Mouse (Mus musculus) limb, embryonic 10.5 days (tissue): ENCODE measurements around the gene Dlgap1. TPM values are rescaled to one million over a fixed set of nuclear protein-coding genes. Genes with fewer than 3 reads are reported as not detected.

Source experiments
- DNase-seq: peaks from one replicate; pipeline ENCODE4 v3.0.0-alpha.2; 2017; ENCODE audit warnings: low spot score
- H3K27ac ChIP-seq: fragments of 300-500 bp; sonication (generic); 2 replicates; pipeline ENCODE4 v1.5.1; 2016; ENCODE audit warnings: mild to moderate bottlenecking
- H3K27me3 ChIP-seq: fragments of 300-500 bp; sonication (generic); 2 replicates; pipeline ENCODE4 v1.6.1; 2016; ENCODE audit warnings: low read depth, mild to moderate bottlenecking; ENCODE audit not compliant: poor library complexity, severe bottlenecking
- H3K36me3 ChIP-seq: fragments of 300-500 bp; sonication (generic); 2 replicates; pipeline ENCODE4 v1.6.1; 2016; ENCODE audit warnings: mild to moderate bottlenecking, moderate library complexity
- H3K4me1 ChIP-seq: fragments of 300-500 bp; sonication (generic); 2 replicates; pipeline ENCODE4 v1.6.1; 2016
- H3K4me3 ChIP-seq: fragments of 300-500 bp; sonication (generic); 2 replicates; pipeline ENCODE4 v1.5.1; 2016; ENCODE audit warnings: mild to moderate bottlenecking, moderate library complexity
- H3K9me3 ChIP-seq: fragments of 300-500 bp; sonication (generic); replicated peaks from 2 replicates; pipeline ENCODE4 v1.6.1; 2016; ENCODE audit warnings: mild to moderate bottlenecking
- WGBS: fragments of 180-500 bp; shearing (Covaris S2); methylation state at CpG from one replicate; pipeline ENCODE4 v1.1.7; 2016; 5-methylcytosine and 5-hydroxymethylcytosine counted together
- polyA plus RNA-seq: library from polyadenylated mRNA; unstranded; fragments of >200 nt; fragmentation: Nextera tagmentation; extraction: Ambion mirVana; gene quantifications from 2 replicates; pipeline ENCODE4 v1.2.1, GENCODE M21; 2016

Gene Dlgap1
- polyA plus RNA-seq, 1 experiment from 2014 or later, result 1.1 TPM

DNA sequence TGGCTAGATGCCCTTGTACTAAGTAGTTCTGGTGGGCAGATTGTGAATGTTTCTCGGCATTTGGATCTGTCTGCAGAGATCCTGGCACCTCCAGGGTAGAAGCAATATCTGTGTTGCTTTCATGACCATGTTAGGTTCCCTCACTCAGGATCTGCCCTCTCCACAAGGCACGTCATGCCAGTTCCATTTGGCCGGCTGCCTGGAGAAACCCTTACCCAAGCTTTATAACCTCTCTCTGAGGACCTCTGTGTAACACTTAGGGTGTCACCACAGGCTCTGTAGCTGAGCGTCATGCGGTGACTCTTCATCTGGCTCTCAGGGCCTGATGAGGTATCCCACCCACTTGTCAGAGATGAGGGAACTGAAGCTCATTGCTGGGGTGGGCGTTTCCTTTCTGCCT is 353.1 kb downstream of the Dlgap1 start:
- H3K36me3 ChIP-seq, result no peaks in the 10 kb centered on the region
- no peak overlapping the region for H3K27ac ChIP-seq
- H3K4me1 ChIP-seq, result no peaks in the 10 kb centered on the region
- no peaks in the 10 kb centered on the region for H3K9me3 ChIP-seq
- WGBS, result 81% methylated on average over 6 of the region's 6 CpGs
- DNase-seq, result no peak
- no peak overlapping the region for H3K4me3 ChIP-seq
- H3K27me3 ChIP-seq, result no peaks in the 10 kb centered on the region

DNA sequence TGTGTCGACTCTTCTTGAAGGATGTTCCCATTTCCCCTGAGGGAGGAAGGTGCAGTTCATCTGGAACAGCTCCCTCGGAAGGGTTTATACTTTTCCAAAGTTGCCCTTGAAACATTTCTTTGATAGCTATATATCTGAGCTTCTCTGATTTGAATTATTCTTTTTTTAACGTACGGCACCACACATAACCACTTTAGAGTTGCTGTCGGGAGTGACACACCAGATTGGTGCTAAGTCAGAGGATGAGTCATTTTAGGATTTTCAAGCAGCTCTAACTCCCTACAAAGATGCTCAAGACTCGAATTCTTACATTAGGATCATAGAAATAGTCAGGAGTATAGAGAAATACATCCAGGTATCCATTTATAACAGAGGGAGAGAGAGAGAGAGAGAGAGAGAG is 364.6 kb downstream of the Dlgap1 start:
- 87% methylated on average over 6 of the region's 6 CpGs for WGBS
- Histone ChIP-seq H3K4me3 (no peak overlapping the region), H3K4me1 (peaks cover 16% of the 10 kb centered on the region), H3K27me3 (no peaks in the 10 kb centered on the region), H3K36me3 (no peaks in the 10 kb centered on the region), H3K27ac (no peak overlapping the region), H3K9me3 (no peaks in the 10 kb centered on the region)
- no peak for DNase-seq

DNA sequence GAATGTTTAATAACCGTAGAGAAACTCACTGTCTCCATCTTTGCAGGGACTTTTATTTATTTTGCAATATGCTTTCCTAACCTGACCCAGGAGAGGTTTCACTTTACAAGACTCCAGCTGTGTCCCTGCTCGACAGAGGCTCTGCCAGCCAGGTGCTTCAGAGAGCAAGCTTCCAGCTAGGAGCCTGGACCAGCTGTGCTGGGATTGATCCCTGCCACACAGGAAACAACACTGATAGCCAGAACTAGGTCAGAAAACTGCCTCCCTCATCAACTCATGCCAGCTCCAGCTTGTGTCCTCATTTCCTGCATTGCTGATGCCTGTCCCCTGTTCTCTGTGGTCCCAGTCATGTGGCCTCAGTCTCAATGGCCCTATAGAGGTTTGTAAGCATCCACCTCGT is 365.3 kb downstream of the Dlgap1 start:
- Histone ChIP-seq H3K4me1 (peaks cover 16% of the 10 kb centered on the region), H3K9me3 (no peaks in the 10 kb centered on the region), H3K4me3 (no peak overlapping the region), H3K27ac (no peak overlapping the region), H3K27me3 (no peaks in the 10 kb centered on the region), H3K36me3 (no peaks in the 10 kb centered on the region)
- no peak for DNase-seq
- WGBS, result 56% methylated on average over 3 of the region's 3 CpGs

DNA sequence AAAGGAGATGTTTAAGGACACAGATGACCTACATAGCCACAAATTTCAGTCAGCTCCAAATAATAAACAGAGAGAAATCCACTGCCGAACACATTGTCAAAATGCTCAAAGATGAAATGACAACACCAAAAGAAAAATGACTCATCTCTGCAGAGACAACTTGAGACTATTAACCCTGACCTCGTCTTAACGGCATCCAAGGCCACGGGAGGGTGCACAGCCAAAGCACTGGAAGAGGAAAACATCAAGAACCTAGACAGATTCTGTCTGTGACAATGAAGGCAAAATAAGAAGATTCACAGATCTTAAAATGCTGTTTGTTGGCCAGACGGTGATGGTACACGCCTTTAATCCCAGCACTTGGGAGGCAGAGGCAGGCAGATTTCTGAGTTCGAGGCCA is 370.9 kb downstream of the Dlgap1 start:
- Histone ChIP-seq H3K4me3 (no peak overlapping the region), H3K27ac (no peak overlapping the region), H3K9me3 (no peaks in the 10 kb centered on the region), H3K4me1 (no peaks in the 10 kb centered on the region; the same call in 1 of the 2 replicates), H3K27me3 (no peaks in the 10 kb centered on the region), H3K36me3 (no peaks in the 10 kb centered on the region)
- no peak for DNase-seq
- 84% methylated on average over 7 of the region's 7 CpGs for WGBS

DNA sequence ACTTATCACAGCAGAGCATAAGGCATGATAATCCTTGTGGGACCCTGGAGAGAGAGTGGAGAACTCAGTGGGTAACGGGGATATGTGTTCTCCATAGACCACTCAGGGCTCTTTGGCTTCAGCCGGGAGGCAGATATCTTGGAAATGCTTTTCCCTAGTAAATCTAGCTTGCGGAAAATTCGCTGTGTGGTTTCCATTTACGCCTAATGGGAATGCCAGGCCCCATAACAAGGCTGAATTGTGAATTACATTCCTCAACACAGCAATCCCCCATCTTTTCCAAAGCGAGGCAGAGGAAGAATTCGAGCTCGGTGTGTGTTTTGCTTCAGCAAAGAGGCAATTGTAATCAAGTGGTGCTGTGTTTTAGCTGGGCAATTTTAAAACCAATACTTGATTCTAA is 372.4 kb downstream of the Dlgap1 start:
- no peaks in the 10 kb centered on the region for H3K4me1 ChIP-seq
- DNase-seq, result no peak

DNA sequence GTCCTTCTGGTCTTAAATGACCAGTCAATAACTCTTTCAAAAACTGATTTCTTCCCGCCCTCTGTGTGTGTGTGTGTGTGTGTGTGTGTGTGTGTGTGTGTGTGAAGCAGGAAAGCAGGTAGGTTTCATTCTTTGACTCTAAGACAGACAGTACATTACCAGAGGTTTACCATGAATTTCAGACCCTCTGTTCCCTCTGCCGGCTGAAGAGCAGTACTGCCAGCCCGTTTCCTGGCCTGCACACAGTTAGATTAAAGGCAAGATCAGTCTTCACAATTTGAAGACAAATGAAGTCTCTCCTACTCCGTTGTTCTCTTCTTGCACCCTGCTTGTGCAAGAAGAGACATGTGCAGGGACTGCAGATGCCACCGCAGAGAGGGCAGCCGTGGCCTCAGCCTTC is 373.0 kb downstream of the Dlgap1 start:
- DNase-seq, result no peak
- Histone ChIP-seq H3K27ac (peak overlapping the region; percentile 7; the same call in 1 of the 2 replicates), H3K27me3 (no peaks in the 10 kb centered on the region), H3K9me3 (no peaks in the 10 kb centered on the region), H3K4me3 (no peak overlapping the region), H3K36me3 (no peaks in the 10 kb centered on the region), H3K4me1 (no peaks in the 10 kb centered on the region)
- WGBS, result 73% methylated on average over 6 of the region's 6 CpGs

More for the DNA sequence above, 372.4 kb downstream of the Dlgap1 start:
- H3K27me3 ChIP-seq, result no peaks in the 10 kb centered on the region
- H3K9me3 ChIP-seq, result no peaks in the 10 kb centered on the region
- WGBS, result 82% methylated on average over 8 of the region's 8 CpGs
- H3K27ac ChIP-seq, result no peak overlapping the region
- H3K36me3 ChIP-seq, result no peaks in the 10 kb centered on the region
- H3K4me3 ChIP-seq, result no peak overlapping the region

DNA sequence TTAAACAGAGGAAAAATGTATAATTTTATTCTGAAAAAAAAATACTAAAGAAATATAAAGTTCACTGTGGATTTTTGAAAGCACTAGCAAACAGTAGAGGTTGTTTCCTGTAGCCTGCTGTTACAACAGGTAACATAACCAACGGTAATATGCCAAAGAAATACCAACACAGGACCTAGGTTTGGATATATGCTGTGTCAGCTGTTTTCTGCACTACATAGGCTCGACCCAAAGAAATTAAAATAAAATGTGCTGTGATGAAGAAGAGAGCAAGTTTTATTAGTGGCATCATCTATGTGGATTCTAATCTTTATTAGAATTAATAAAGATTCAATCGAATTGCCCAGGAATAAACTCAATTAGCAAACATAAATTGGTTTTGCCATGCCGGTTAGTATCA is 378.5 kb downstream of the Dlgap1 start:
- 90% methylated on average over 4 of the region's 4 CpGs for WGBS
- no peaks in the 10 kb centered on the region for H3K4me1 ChIP-seq
- no peaks in the 10 kb centered on the region for H3K36me3 ChIP-seq
- no peaks in the 10 kb centered on the region for H3K9me3 ChIP-seq
- H3K27ac ChIP-seq, result no peak overlapping the region
- no peak for DNase-seq
- H3K27me3 ChIP-seq, result no peaks in the 10 kb centered on the region
- H3K4me3 ChIP-seq, result no peak overlapping the region

DNA sequence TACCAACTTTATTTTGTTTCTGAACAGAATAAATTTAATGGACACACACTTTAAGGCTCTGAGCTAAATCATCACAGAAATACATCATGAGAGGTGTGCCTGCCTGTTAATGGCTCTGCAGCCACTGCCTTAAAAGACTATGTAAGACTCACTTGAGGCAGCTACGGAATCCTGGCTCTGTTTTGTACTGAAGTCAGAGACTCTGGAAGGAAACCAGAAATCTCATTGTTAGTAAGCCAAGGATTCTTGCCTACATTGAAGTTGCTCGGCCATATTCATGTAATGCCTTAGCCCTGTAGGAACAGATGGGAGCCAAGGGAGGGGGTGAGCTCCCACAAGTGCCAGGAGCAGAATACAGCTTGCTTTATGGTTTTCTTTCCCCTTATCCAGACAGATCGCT is 394.7 kb downstream of the Dlgap1 start:
- Histone ChIP-seq H3K4me3 (no peak overlapping the region), H3K27ac (no peak overlapping the region), H3K9me3 (no peaks in the 10 kb centered on the region), H3K4me1 (peaks cover 16% of the 10 kb centered on the region), H3K27me3 (0 out of 2 replicates have a peak, but pooled peaks cover 4% of the 10 kb centered on the region), H3K36me3 (no peaks in the 10 kb centered on the region)
- 70% methylated on average over 3 of the region's 3 CpGs for WGBS
- no peak for DNase-seq

DNA sequence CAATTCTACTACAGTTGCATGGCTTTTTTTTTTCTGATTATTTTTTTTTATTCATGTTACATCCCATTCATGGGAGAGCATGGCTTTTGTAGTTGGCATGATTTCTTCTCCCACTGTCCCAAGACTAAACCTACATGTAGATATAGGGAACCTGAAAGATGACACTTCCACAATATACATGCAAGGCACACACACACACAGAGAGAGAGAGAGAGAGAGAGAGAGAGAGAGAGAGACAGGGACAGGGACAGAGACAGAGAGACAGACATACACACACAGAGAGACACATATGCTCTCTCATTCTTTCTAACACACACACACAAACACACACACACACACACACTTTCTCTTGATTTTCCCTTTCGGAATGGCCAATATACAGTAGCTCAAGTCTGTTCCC is 395.1 kb downstream of the Dlgap1 start:
- no peaks in the 10 kb centered on the region for H3K9me3 ChIP-seq
- no peak overlapping the region for H3K27ac ChIP-seq
- peaks cover 16% of the 10 kb centered on the region for H3K4me1 ChIP-seq
- H3K4me3 ChIP-seq, result no peak overlapping the region
- DNase-seq, result no peak
- no peaks in the 10 kb centered on the region for H3K36me3 ChIP-seq
- WGBS, result 96% methylated on average over 1 of the region's 1 CpGs
- 0 out of 2 replicates have a peak, but pooled peaks cover 4% of the 10 kb centered on the region for H3K27me3 ChIP-seq

DNA sequence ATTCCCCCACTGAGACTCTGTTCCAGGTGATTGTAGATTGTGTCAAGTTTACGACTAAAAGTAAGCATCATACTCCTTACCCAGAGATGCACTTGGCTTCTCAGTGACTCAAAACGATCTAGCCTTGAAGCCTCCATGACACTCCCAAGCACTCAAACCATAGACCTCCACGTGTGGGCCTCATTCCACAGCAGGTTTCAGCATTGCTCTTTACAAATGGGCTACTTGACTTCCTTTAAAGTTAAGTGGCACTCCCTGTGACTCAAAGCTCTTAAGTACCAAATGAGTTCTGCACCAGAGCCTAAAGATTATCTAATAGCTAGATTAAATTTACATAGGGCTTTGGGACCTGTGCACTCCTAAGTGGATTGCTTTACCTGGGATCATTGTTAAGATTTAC is 400.3 kb downstream of the Dlgap1 start:
- Histone ChIP-seq H3K27me3 (0 out of 2 replicates have a peak, but pooled peaks cover 8% of the 10 kb centered on the region), H3K4me3 (no peak overlapping the region), H3K9me3 (no peaks in the 10 kb centered on the region), H3K27ac (no peak overlapping the region), H3K4me1 (peaks cover 12% of the 10 kb centered on the region), H3K36me3 (no peaks in the 10 kb centered on the region)
- WGBS, result 78% methylated on average over 3 of the region's 3 CpGs
- no peak for DNase-seq

DNA sequence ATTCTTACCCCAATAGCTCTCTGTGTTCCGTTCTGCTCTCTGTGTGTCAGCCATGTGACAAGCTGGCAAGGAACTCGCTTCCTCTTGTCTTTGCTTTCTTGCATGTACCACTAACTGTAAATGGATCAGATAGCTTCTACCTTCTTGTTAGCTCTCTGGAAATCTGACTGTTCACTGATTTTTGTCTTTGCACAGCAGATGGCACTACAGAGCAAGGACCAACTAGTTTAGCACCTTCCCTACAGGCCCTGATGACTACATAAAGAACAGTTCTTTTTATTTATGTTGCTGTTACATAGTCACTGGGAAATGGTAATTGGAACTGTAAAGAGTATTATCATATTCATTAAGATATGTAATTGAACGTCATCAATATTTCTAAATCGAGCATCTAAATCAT is 408.1 kb downstream of the Dlgap1 start:
- Histone ChIP-seq H3K4me1 (no peaks in the 10 kb centered on the region), H3K27me3 (no peaks in the 10 kb centered on the region), H3K36me3 (no peaks in the 10 kb centered on the region), H3K4me3 (no peak overlapping the region), H3K9me3 (no peaks in the 10 kb centered on the region), H3K27ac (no peak overlapping the region)
- WGBS, result 78% methylated on average over 4 of the region's 4 CpGs
- DNase-seq, result no peak

DNA sequence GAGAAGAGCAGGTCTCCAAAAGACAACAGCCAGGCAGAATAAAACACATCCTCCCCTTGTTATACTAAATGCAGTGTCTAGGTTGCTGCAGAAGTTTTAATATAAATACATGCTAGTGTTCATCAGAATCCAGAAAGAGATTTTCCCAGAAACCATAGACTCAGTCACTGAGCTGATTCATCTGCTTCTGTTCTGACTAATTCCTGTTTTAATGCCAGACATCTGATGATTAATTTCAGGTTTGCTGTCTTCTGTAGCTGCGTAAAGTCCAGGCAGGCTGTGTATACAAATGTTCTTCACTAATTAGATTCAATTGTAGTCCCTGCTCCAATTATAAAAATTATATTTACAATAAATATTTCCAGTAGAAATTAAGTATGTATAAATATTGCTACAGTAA is 419.6 kb downstream of the Dlgap1 start:
- DNase-seq, result no peak
- no peaks in the 10 kb centered on the region for H3K4me1 ChIP-seq
- no peaks in the 10 kb centered on the region for H3K27me3 ChIP-seq
- no peak overlapping the region for H3K4me3 ChIP-seq
- no peak overlapping the region for H3K27ac ChIP-seq
- H3K9me3 ChIP-seq, result no peaks in the 10 kb centered on the region
- H3K36me3 ChIP-seq, result no peaks in the 10 kb centered on the region
- 92% methylated on average over 1 of the region's 1 CpGs for WGBS

DNA sequence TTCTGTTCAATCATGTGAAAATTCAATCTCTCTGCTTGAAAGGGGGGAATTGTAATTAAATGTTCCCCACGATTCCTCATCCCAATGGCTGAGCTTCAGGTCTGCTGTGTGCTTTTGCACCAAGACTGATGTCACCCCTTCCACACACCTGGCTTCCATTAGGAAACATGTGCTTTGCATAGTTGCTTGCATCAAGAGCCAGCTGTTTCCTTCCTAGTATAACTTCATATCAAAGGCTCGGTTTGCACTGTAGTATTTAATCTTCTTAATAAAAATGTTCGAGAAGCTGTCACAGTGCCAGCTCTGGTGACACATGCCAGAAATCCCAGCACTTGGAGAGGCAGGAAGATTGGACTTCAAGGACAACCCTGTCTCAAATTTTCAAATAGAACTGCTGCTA is 428.3 kb downstream of the Dlgap1 start:
- H3K27ac ChIP-seq, result peak overlapping the region; percentile 68
- H3K4me1 ChIP-seq, result peaks cover 27% of the 10 kb centered on the region
- H3K9me3 ChIP-seq, result no peaks in the 10 kb centered on the region
- no peaks in the 10 kb centered on the region for H3K27me3 ChIP-seq
- peak; percentile 76 for DNase-seq
- no peaks in the 10 kb centered on the region for H3K36me3 ChIP-seq
- H3K4me3 ChIP-seq, result no peak overlapping the region
- 16% methylated on average over 3 of the region's 3 CpGs for WGBS

DNA sequence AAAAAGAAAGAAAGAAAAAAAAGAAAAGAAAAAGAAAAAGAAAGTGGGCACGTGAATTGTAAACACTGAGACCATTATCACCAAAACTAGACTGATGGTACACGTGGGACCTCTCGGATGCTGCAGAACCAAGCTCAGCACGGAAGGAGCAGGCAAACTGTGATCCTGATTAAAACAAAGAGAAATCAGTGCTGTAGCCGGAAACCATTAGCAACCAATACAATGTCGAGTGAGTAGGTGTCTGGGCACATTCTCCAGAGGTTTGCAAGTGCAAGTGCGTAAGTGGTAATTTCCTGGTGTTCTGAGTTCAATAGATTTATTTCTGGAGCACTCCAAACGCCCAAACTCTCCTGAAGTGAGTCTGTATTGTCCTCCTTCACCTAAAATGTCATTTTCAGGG is 428.8 kb downstream of the Dlgap1 start:
- peak; percentile 46 for DNase-seq

More for the DNA sequence above, 428.8 kb downstream of the Dlgap1 start:
- Histone ChIP-seq H3K27ac (peak overlapping the region; percentile 68), H3K9me3 (no peaks in the 10 kb centered on the region), H3K4me3 (no peak overlapping the region), H3K4me1 (peaks cover 27% of the 10 kb centered on the region), H3K36me3 (no peaks in the 10 kb centered on the region), H3K27me3 (no peaks in the 10 kb centered on the region)
- WGBS, result 39% methylated on average over 8 of the region's 8 CpGs
